ENCODE assay signal across 8 mouse cellular contexts in genomic region chr6:143260560-143261288, GRCm38 (mm10).
DNase-seq lines count a peak whose midpoint lies in the region; ATAC-seq lines count a peak whose summit lies in the region.
"Had no signal": no experiment of that assay in that cellular context is flagged by ENCODE, and none has a peak within 500 bp of the region (broad histone marks: within the 10 kb centered on the region; RNA-seq: fewer than 3 reads in every experiment).

No protein-coding gene starts in this region.

- intact Hi-C loops in left cerebral cortex, postnatal 14 days (cut with DNase I) = no loop called here

- no peak overlapping the region for H3K4me2 ChIP-seq in hindbrain, embryonic 11.5 days (replicated peaks; ENCODE audit: low read depth, low read length)
- peak overlapping the region; percentile 43 for H3K4me2 ChIP-seq in midbrain, embryonic 14.5 days (ENCODE audit: low read length)

- peak; percentile 66 for DNase-seq in Muller cell, postnatal 12 days (ENCODE audit: inconsistent ontology term)
- DNase-seq in embryo, embryonic 11 days = peak; percentile 43
- DNase-seq in hindbrain, embryonic 11.5 days (ENCODE audit: low spot score) = peak; percentile 44
- peak; percentile 47 for DNase-seq in midbrain, embryonic 14.5 days
- DNase-seq in MN1 (ENCODE audit: low spot score) = no peak
- no peak for DNase-seq in left cerebral cortex, postnatal 14 days (ENCODE audit: low spot score in 2 of 2)
- DNase-seq: cerebellum, postnatal 36 days had no signal

- no peak overlapping the region for H3K4me3 ChIP-seq in hindbrain, embryonic 11.5 days (ENCODE audit: low read depth, low read length)
- no peak overlapping the region for H3K4me3 ChIP-seq in midbrain, embryonic 14.5 days (replicated peaks; ENCODE audit: low read depth, low read length)

- no peak overlapping the region for H3K27ac ChIP-seq in hindbrain, embryonic 11.5 days (ENCODE audit: low read depth, low read length)
- H3K27ac ChIP-seq in midbrain, embryonic 14.5 days (replicated peaks; ENCODE audit: low read depth, low read length) = no peak overlapping the region

- ATAC-seq in hindbrain, embryonic 11.5 days (ENCODE audit: low FRiP score) = peak; percentile 31; the same call in 1 of the 2 replicates
- ATAC-seq in midbrain, embryonic 14.5 days (ENCODE audit: low FRiP score, low TSS enrichment) = no peak
- ATAC-seq in inflammation-experienced regulatory T-cells, adult 6 months = no peak

- peaks cover 2% of the 10 kb centered on the region; the same call in 1 of the 2 replicates for H3K4me1 ChIP-seq in hindbrain, embryonic 11.5 days (replicated peaks; ENCODE audit: control insufficient read depth, insufficient read depth, low read length)
- peaks cover 25% of the 10 kb centered on the region for H3K4me1 ChIP-seq in midbrain, embryonic 14.5 days (ENCODE audit: control insufficient read depth, insufficient read depth, low read length)

- H3K36me3 ChIP-seq in hindbrain, embryonic 11.5 days (ENCODE audit: control insufficient read depth, insufficient read depth, low read length) = no peaks in the 10 kb centered on the region
- no peaks in the 10 kb centered on the region for H3K36me3 ChIP-seq in midbrain, embryonic 14.5 days (ENCODE audit: control insufficient read depth, insufficient read depth, low read length)

- no peaks in the 10 kb centered on the region for H3K27me3 ChIP-seq in hindbrain, embryonic 11.5 days (ENCODE audit: control insufficient read depth, insufficient read depth, low read length)
- H3K27me3 ChIP-seq in midbrain, embryonic 14.5 days (ENCODE audit: control insufficient read depth, insufficient read depth, low read length) = no peaks in the 10 kb centered on the region

- H3K9ac ChIP-seq in hindbrain, embryonic 11.5 days (ENCODE audit: low read depth, low read length) = no peak overlapping the region
- no peak overlapping the region for H3K9ac ChIP-seq in midbrain, embryonic 14.5 days (replicated peaks; ENCODE audit: low read length)

- 53% methylated on average over 14 of the region's 14 CpGs for WGBS in hindbrain, embryonic 11.5 days
- WGBS in midbrain, embryonic 14.5 days = 40% methylated on average over 14 of the region's 14 CpGs

- H3K9me3 ChIP-seq in hindbrain, embryonic 11.5 days (ENCODE audit: control insufficient read depth, low read length) = no peaks in the 10 kb centered on the region
- H3K9me3 ChIP-seq in midbrain, embryonic 14.5 days (ENCODE audit: control insufficient read depth, low read length) = no peaks in the 10 kb centered on the region

Comparison
In these comparisons a context has a peak if more than half of its experiments do, and no peak if none do; other contexts are left out.
1. DNase-seq: peak in Muller cell, postnatal 12 days (single experiment), embryo, embryonic 11 days (single experiment), hindbrain, embryonic 11.5 days (single experiment) and midbrain, embryonic 14.5 days (single experiment); none in MN1 (single experiment) and left cerebral cortex, postnatal 14 days (0 of 2).